Mouse (Mus musculus) heart, adult 2 months (tissue): ENCODE data around the gene Usp49.

ENCODE experiments used
- CTCF ChIP-seq: fragments of 200-600 bp; IDR thresholded peaks from 2 replicates; pipeline ENCODE4 v1.8.1; 2022; ENCODE audit warnings: antibody characterized with exemption, mild to moderate bottlenecking, moderate library complexity
- EP300 ChIP-seq: fragments of 200-500 bp; IDR thresholded peaks from 2 replicates; pipeline ENCODE4 v1.6.1; 2011; ENCODE audit warnings: low read depth, low read length, control low read depth; ENCODE audit not compliant: insufficient read depth
- POLR2A ChIP-seq: fragments of 200-500 bp; IDR thresholded peaks from 2 replicates; pipeline ENCODE4 v1.6.1; 2011; ENCODE audit warnings: mild to moderate bottlenecking, low read depth, low read length, control low read depth; ENCODE audit not compliant: insufficient read depth

- TF ChIP-seq EP300, result no peak
- TF ChIP-seq CTCF, result no peak
- TF ChIP-seq POLR2A, result no peak
Observed at GRCm38 (mm10) chr17:47698156-47698555, 67.7 kb downstream of the Usp49 start.
